Mouse (Mus musculus): ENCODE data around the gene Gm13697.

Gene Gm13697

DNA sequence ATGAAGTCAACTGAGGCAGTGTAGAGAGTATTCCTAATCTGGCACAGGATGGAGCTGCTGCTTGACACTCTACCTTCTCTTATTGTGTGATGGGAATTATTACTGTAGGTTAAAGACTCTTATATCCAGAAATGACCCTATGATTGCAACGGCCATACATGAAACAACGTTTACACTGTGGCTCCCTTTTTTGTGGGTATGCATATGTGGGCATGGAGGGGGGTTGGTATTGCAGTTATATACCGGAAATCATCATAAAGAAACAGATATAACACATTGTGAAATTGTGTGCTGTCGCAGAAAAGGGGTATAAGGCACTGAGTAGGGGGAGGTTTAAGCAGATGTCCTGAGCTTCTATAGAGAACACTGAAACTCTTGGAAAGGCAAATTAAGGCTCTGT, 51.5 kb downstream of the Gm13697 start:
- no peak for DNase-seq (ENCODE audit: low read depth)

Measured in naive thymus-derived CD4-positive, alpha-beta T cell, adult 2 months (primary cell).